Mouse (Mus musculus) liver, embryonic 16.5 days (tissue): Measurements from ENCODE around the gene Trim56. TPM values are rescaled to one million over a fixed set of nuclear protein-coding genes. Genes with fewer than 3 reads are reported as not detected.
"Not testable (repeated sequence)": the region's sequence is repeated elsewhere in the genome, so short reads cannot be mapped to it uniquely, and the experiment has no call there.

Experiments used
- ATAC-seq: fragments of 200-750 bp; cut with Nextera tagmentation; 2 replicates; pipeline ENCODE4 v1.8.0; 2017; ENCODE audit warnings: low read depth, mild to moderate bottlenecking, moderate number of reproducible peaks, moderate library complexity
- H3K27ac ChIP-seq: fragments of 300-500 bp; sonication (generic); 2 replicates; pipeline ENCODE4 v1.5.1; 2014; ENCODE audit warnings: mild to moderate bottlenecking, low read length
- H3K27me3 ChIP-seq: fragments of 300-500 bp; sonication (generic); 2 replicates; pipeline ENCODE4 v1.6.1; 2014; ENCODE audit warnings: low read depth, low read length, mixed read lengths; ENCODE audit not compliant: control insufficient read depth, insufficient read depth
- H3K36me3 ChIP-seq: fragments of 300-500 bp; sonication (generic); 2 replicates; pipeline ENCODE4 v1.6.1; 2014; ENCODE audit warnings: mild to moderate bottlenecking; ENCODE audit not compliant: control insufficient read depth, insufficient read depth
- H3K4me1 ChIP-seq: fragments of 300-500 bp; sonication (generic); 2 replicates; pipeline ENCODE4 v1.6.1; 2014; ENCODE audit warnings: low read depth, low read length, mixed read lengths; ENCODE audit not compliant: control insufficient read depth
- H3K4me2 ChIP-seq: fragments of 300-500 bp; sonication (generic); 2 replicates; pipeline ENCODE4 v1.6.1; 2014; ENCODE audit warnings: low read depth, low read length, mixed read lengths
- H3K4me3 ChIP-seq: fragments of 300-500 bp; sonication (generic); 2 replicates; pipeline ENCODE4 v1.5.1; 2014; ENCODE audit warnings: low read depth, mild to moderate bottlenecking, low read length
- H3K9ac ChIP-seq: fragments of 300-500 bp; sonication (generic); 2 replicates; pipeline ENCODE4 v1.6.1; 2014; ENCODE audit warnings: low read depth, low read length
- H3K9me3 ChIP-seq: fragments of 300-500 bp; sonication (generic); replicated peaks from 2 replicates; pipeline ENCODE4 v1.6.1; 2016; ENCODE audit warnings: low read length; ENCODE audit not compliant: control insufficient read depth
- WGBS: fragments of 180-500 bp; shearing (Covaris S2); extraction: QIAGEN DNeasy Blood & Tissue Kit; methylation state at CpG from one replicate; pipeline ENCODE4 v1.1.7; 2014; ENCODE audit not compliant: insufficient replicate concordance; 5-methylcytosine and 5-hydroxymethylcytosine counted together
- polyA plus RNA-seq: library from polyadenylated mRNA; unstranded; fragments of >200 nt; fragmentation: Nextera tagmentation; extraction: Ambion mirVana; gene quantifications from 2 replicates; pipeline ENCODE4 v1.2.1, GENCODE M21; 2015

Trim56 gene
- polyA plus RNA-seq: 13.7 and 13.8 TPM in 2 replicates

- Histone ChIP-seq H3K27me3 (no peaks in the 10 kb centered on the region), H3K9ac (peak within 1 kb of the TSS; percentile 85), H3K4me3 (peak within 1 kb of the TSS; percentile 81), H3K4me2 (peak within 1 kb of the TSS; percentile 79), H3K36me3 (peaks cover 38% of the 10 kb centered on the region), H3K27ac (peak within 1 kb of the TSS; percentile 99), H3K4me1 (peaks cover 24% of the 10 kb centered on the region), H3K9me3 (peaks cover 40% of the 10 kb centered on the region)
- ATAC-seq: peak; percentile 93
- 4% methylated on average over 29 of the region's 29 CpGs for WGBS
Measured at GRCm38 (mm10) chr5:137115866-137116847, at the start of gene Trim56. TSS of gene Trim56 (minus strand) at chr5:137116209.

GRCm38 (mm10) chr5:137161853-137162252 is 45.8 kb upstream of the Trim56 start:
- no peaks in the 10 kb centered on the region for H3K4me1 ChIP-seq
- no peaks in the 10 kb centered on the region for H3K27me3 ChIP-seq
- no peak overlapping the region for H3K4me3 ChIP-seq
- H3K9ac ChIP-seq: no peak overlapping the region
- no peak overlapping the region for H3K27ac ChIP-seq
- ATAC-seq: no peak
- WGBS: 56% methylated on average over 4 of the region's 4 CpGs
- H3K36me3 ChIP-seq: no peaks in the 10 kb centered on the region
- no peak overlapping the region for H3K4me2 ChIP-seq
- H3K9me3 ChIP-seq: no peaks in the 10 kb centered on the region

DNA sequence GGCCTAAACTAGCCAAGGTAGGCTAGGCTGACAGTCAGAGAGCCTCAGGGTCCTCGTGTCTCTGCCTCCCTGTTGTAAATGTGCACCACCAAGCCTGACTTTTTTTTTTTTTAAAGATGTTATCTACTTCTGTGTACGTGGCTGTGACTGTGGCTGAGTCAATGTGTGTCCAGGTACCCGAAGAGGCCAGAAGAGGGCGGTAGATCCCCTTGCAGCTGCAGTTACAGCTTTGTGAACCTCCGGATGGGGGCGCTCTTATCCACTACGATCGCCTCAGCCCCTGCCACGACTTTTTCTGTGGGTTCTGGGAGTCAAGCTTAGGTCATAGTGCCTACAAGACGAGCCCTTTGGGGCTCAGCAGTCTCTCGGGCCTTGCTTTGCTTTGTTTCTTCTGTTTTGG is 43.5 kb upstream of the Trim56 start:
- H3K9ac ChIP-seq: no peak overlapping the region
- H3K27ac ChIP-seq: no peak overlapping the region
- H3K4me2 ChIP-seq: no peak overlapping the region
- no peaks in the 10 kb centered on the region for H3K27me3 ChIP-seq
- H3K4me1 ChIP-seq: no peaks in the 10 kb centered on the region
- no peaks in the 10 kb centered on the region for H3K36me3 ChIP-seq
- H3K9me3 ChIP-seq: no peaks in the 10 kb centered on the region
- WGBS: 16% methylated on average over 11 of the region's 11 CpGs
- no peak overlapping the region for H3K4me3 ChIP-seq
- ATAC-seq: no peak

DNA sequence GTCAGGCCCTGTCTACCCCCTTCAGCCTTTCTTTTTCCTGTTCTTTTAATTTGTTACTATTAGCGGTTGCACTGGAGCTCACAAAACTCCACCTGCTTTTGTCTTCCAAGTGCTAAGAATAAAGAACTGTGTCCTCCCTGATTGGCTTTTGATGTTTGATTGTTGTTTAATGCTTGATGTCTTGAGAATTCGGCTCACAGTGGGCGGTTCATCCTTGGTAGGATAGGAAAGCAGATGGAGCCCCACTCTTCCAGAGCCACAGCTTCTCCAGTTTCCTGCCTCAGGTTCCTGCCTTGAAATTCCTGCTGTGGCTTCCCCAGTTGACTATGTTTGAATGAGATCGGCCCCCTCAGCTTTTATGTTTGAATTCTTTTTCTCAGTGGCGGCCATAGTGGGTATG is 37.3 kb upstream of the Trim56 start:
- Histone ChIP-seq H3K27ac (no peak overlapping the region), H3K4me2 (no peak overlapping the region), H3K9ac (no peak overlapping the region), H3K27me3 (no peaks in the 10 kb centered on the region), H3K36me3 (no peaks in the 10 kb centered on the region), H3K4me1 (no peaks in the 10 kb centered on the region), H3K9me3 (peaks cover 26% of the 10 kb centered on the region), H3K4me3 (no peak overlapping the region)
- WGBS: 77% methylated on average over 5 of the region's 5 CpGs
- no peak for ATAC-seq

DNA sequence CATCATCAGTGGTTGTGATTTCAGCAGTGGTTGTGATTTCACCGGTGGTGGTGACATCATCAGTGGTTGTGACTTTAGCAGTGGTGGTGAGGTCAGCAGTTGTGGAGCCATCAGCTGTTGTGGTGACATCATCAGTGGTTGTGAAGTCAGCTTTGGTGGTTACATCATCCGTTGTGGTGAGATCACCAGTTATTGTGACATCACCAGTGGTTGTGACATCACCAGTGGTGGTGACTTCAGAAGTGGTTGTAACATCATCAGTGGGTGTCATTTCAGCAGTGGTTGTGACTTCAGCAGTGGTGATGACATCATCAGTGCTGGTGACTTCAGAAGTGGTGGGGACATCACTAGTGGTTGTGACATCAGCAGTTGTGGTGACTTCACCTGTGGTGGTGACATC is 36.6 kb upstream of the Trim56 start:
- Histone ChIP-seq H3K4me2 (no peak overlapping the region), H3K36me3 (no peaks in the 10 kb centered on the region), H3K4me3 (no peak overlapping the region), H3K27ac (no peak overlapping the region), H3K9ac (no peak overlapping the region), H3K4me1 (no peaks in the 10 kb centered on the region), H3K9me3 (peaks cover 26% of the 10 kb centered on the region), H3K27me3 (no peaks in the 10 kb centered on the region)
- WGBS: 63% methylated on average over 2 of the region's 2 CpGs
- no peak for ATAC-seq

- not testable (repeated sequence) for H3K4me1 ChIP-seq, ATAC-seq, H3K36me3 ChIP-seq, H3K4me3 ChIP-seq, H3K27me3 ChIP-seq, H3K27ac ChIP-seq, H3K9ac ChIP-seq, H3K4me2 ChIP-seq
- H3K9me3 ChIP-seq: peaks cover 26% of the 10 kb centered on the region
Measured at GRCm38 (mm10) chr5:137149272-137149882, 33.4 kb upstream of the Trim56 start, which contains the start of gene Muc3. TSS of gene Muc3 (minus strand) at chr5:137149322.

- ATAC-seq: no peak
- Histone ChIP-seq H3K36me3 (no peaks in the 10 kb centered on the region), H3K9me3 (no peaks in the 10 kb centered on the region), H3K4me2 (no peak overlapping the region), H3K27ac (no peak overlapping the region), H3K4me1 (no peaks in the 10 kb centered on the region), H3K27me3 (no peaks in the 10 kb centered on the region), H3K4me3 (no peak overlapping the region), H3K9ac (no peak overlapping the region)
- 18% methylated on average over 3 of the region's 3 CpGs for WGBS
Measured at GRCm38 (mm10) chr5:137140836-137141235, 24.8 kb upstream of the Trim56 start.

GRCm38 (mm10) chr5:137138977-137139376 is 23.0 kb upstream of the Trim56 start:
- H3K36me3 ChIP-seq: no peaks in the 10 kb centered on the region
- no peak for ATAC-seq
- H3K4me3 ChIP-seq: no peak overlapping the region
- no peaks in the 10 kb centered on the region for H3K27me3 ChIP-seq
- H3K9me3 ChIP-seq: no peaks in the 10 kb centered on the region
- H3K4me1 ChIP-seq: no peaks in the 10 kb centered on the region
- no peak overlapping the region for H3K27ac ChIP-seq
- H3K9ac ChIP-seq: no peak overlapping the region
- WGBS: 73% methylated on average over 10 of the region's 10 CpGs
- H3K4me2 ChIP-seq: no peak overlapping the region

DNA sequence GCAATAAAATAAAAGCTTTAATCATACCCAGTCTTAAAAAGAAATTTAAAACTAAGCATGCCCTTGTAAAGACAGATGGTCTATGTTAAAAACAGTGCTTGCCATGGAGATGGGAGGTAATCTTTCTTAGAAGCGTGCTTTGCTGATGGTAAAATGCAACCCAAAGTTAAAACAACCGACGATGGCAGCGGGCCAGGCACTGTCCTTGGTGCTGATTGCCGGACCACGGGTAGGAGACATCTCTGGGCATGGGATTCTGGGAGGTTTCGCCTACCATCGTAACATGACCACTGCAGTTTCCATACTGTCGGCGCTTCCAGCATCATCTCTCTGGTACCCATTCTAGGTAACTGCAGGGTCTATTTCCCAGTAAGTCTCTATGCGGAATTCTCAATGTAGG is 18.9 kb upstream of the Trim56 start:
- no peak overlapping the region for H3K27ac ChIP-seq
- no peaks in the 10 kb centered on the region for H3K4me1 ChIP-seq
- ATAC-seq: no peak
- H3K4me2 ChIP-seq: no peak overlapping the region
- no peak overlapping the region for H3K4me3 ChIP-seq
- no peaks in the 10 kb centered on the region for H3K27me3 ChIP-seq
- no peaks in the 10 kb centered on the region for H3K9me3 ChIP-seq
- no peak overlapping the region for H3K9ac ChIP-seq
- 26% methylated on average over 11 of the region's 11 CpGs for WGBS
- no peaks in the 10 kb centered on the region for H3K36me3 ChIP-seq
